Mouse (Mus musculus): ENCODE measurements at regions not wholly inside any gene's neighbourhood (a gene's known extent, or its start where the extent isn't known, plus 50 kb on each side); places are given as distances from the start of the nearest gene placed in this dataset.

DNA sequence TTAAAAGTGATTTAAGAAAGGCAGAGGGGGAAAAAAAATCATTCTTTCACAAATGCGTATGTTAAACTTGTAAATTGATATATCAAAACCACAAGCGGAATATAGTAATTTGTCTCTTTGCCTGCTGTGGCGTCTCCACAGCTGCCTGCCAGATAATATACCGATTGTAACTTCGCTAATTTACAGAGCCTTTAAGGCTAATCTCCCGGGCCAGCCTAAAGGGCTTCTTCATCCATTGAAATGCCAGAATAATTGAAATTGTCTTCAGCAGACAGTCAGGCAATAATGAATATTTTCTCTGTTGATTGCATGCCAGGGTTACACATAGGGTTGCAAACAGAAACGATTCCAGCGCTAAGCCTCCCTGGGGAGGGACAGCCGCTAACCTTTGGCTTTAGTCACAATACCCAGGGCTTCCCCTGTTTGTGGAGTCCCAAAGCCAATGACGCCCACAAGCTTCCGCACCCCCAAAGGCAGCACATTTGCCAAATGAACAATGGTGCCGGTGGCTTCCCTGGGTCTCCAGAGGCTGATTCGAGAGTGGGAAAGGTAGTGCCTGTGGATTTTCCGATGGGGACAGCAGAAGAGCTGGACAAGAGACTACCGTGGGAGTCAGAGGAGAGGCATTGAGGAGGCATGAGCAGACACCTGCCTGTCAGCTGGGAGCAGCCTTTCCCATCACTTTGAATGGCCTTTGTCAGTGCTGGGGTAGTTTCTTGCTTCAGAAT is 248.2 kb upstream of the 4930412O13Rik start:
- H3K79me3 ChIP-seq (ENCODE audit: low read depth): no peaks in the 10 kb centered on the region
- H3K36me3 ChIP-seq (ENCODE audit: control insufficient read depth, insufficient read depth): no peaks in the 10 kb centered on the region
- TF ChIP-seq MYOG (IDR thresholded peaks at IDR 0.05; ENCODE audit: control insufficient read depth, extremely low read depth, insufficient read length) (no peak), FOSL1 (IDR thresholded peaks at IDR 0.05; ENCODE audit: insufficient read depth, low read length, poor library complexity, severe bottlenecking) (no peak), USF1 (IDR thresholded peaks at IDR 0.05; ENCODE audit: low read depth) (no peak), CTCF (IDR thresholded peaks at IDR 0.05; ENCODE audit: control insufficient read depth, insufficient read depth, insufficient read length) (no peak), MAX (IDR thresholded peaks at IDR 0.05) (no peak), MYOD1 (IDR thresholded peaks at IDR 0.05; ENCODE audit: control insufficient read depth, insufficient read length, low read depth) (no peak), CEBPB (IDR thresholded peaks at IDR 0.05; ENCODE audit: low read depth) (no peak)
- H3K79me2 ChIP-seq (ENCODE audit: control insufficient read depth, insufficient read depth): no peaks in the 10 kb centered on the region
- H3K4me3 ChIP-seq (ENCODE audit: insufficient read depth, poor library complexity, severe bottlenecking): no peak overlapping the region
- H3K27me3 ChIP-seq (ENCODE audit: control insufficient read depth, insufficient read depth, insufficient read length): no peaks in the 10 kb centered on the region
- no peak overlapping the region for H3ac ChIP-seq (ENCODE audit: control insufficient read depth, insufficient read length, low read depth)

DNA sequence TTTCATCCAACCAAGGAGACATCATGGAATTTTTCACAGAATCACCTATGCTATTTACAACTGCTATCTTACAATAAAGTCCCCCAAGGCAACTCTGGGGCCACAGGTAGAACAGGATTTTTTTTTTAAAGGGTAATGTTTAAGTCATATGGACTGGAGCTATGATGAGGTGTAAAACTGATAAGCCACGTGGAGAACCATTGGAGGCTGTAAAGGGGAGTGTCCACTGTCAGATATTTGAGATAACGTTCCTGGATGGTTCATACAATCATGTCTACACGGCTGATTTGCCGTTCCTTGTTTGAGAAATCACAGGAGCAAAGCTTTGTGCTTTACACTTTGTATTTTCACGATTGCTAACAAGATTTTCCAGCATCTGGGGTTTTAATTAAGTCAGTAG is 241.8 kb upstream of the 4930412O13Rik start:
- Histone ChIP-seq H3K36me3 (ENCODE audit: control insufficient read depth, insufficient read depth) (no peaks in the 10 kb centered on the region), H3ac (ENCODE audit: control insufficient read depth, insufficient read length, low read depth) (no peak overlapping the region), H3K79me3 (ENCODE audit: low read depth) (no peaks in the 10 kb centered on the region), H3K79me2 (ENCODE audit: control insufficient read depth, insufficient read depth) (no peaks in the 10 kb centered on the region), H3K4me3 (ENCODE audit: insufficient read depth, poor library complexity, severe bottlenecking) (no peak overlapping the region), H3K27me3 (ENCODE audit: control insufficient read depth, insufficient read depth, insufficient read length) (no peaks in the 10 kb centered on the region)
- TF ChIP-seq FOSL1 (IDR thresholded peaks at IDR 0.05; ENCODE audit: insufficient read depth, low read length, poor library complexity, severe bottlenecking) (no peak), MYOG (IDR thresholded peaks at IDR 0.05; ENCODE audit: control insufficient read depth, extremely low read depth, insufficient read length) (no peak), MYOD1 (IDR thresholded peaks at IDR 0.05; ENCODE audit: control insufficient read depth, insufficient read length, low read depth) (no peak)

GRCm38 (mm10) chr2:9641629-9642028 is 239.4 kb upstream of the 4930412O13Rik start:
- no peaks in the 10 kb centered on the region for H3K79me2 ChIP-seq (ENCODE audit: control insufficient read depth, insufficient read depth)
- H3K79me3 ChIP-seq (ENCODE audit: low read depth): no peaks in the 10 kb centered on the region
- H3ac ChIP-seq (ENCODE audit: control insufficient read depth, insufficient read length, low read depth): no peak overlapping the region
- H3K36me3 ChIP-seq (ENCODE audit: control insufficient read depth, insufficient read depth): no peaks in the 10 kb centered on the region
- no peak overlapping the region for H3K4me3 ChIP-seq (ENCODE audit: insufficient read depth, poor library complexity, severe bottlenecking)
- TF ChIP-seq MYOG (IDR thresholded peaks at IDR 0.05; ENCODE audit: control insufficient read depth, extremely low read depth, insufficient read length) (no peak), MAX (IDR thresholded peaks at IDR 0.05) (no peak), USF1 (IDR thresholded peaks at IDR 0.05; ENCODE audit: low read depth) (no peak), CEBPB (IDR thresholded peaks at IDR 0.05; ENCODE audit: low read depth) (no peak), CTCF (IDR thresholded peaks at IDR 0.05; ENCODE audit: control insufficient read depth, insufficient read depth, insufficient read length) (no peak), FOSL1 (IDR thresholded peaks at IDR 0.05; ENCODE audit: insufficient read depth, low read length, poor library complexity, severe bottlenecking) (no peak), MYOD1 (IDR thresholded peaks at IDR 0.05; ENCODE audit: control insufficient read depth, insufficient read length, low read depth) (no peak)
- H3K27me3 ChIP-seq (ENCODE audit: control insufficient read depth, insufficient read depth, insufficient read length): no peaks in the 10 kb centered on the region

DNA sequence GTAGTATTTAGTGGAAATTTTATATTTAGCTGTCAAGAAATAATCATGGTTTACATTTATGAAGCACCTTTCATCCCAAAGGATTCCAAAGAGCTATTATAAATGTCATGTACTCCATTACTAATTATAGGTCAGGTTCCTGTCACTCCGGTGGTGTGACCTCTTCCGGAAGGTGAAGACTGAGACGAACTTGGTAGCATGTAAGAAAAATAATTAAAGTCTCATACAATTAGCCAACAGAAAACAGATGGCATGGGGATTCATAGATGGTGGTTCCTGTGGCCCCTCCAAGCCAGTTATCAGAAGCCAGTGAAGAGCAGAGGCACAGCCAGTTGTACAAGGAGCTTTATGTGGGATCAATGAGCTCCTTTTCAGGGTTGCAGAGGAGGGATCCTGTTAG is 238.6 kb upstream of the 4930412O13Rik start:
- Histone ChIP-seq H3K79me3 (ENCODE audit: low read depth) (no peaks in the 10 kb centered on the region), H3K79me2 (ENCODE audit: control insufficient read depth, insufficient read depth) (no peaks in the 10 kb centered on the region)
- no peak for TF ChIP-seq FOSL1 (IDR thresholded peaks at IDR 0.05; ENCODE audit: insufficient read depth, low read length, poor library complexity, severe bottlenecking)
- no peak for TF ChIP-seq USF1 (IDR thresholded peaks at IDR 0.05; ENCODE audit: low read depth)
- no peak for TF ChIP-seq MYOG (IDR thresholded peaks at IDR 0.05; ENCODE audit: control insufficient read depth, extremely low read depth, insufficient read length)
- no peak for TF ChIP-seq MYOD1 (IDR thresholded peaks at IDR 0.05; ENCODE audit: control insufficient read depth, insufficient read length, low read depth)
- TF ChIP-seq CTCF (IDR thresholded peaks at IDR 0.05; ENCODE audit: control insufficient read depth, insufficient read depth, insufficient read length): no peak
- TF ChIP-seq CEBPB (IDR thresholded peaks at IDR 0.05; ENCODE audit: low read depth): no peak
- no peak for TF ChIP-seq MAX (IDR thresholded peaks at IDR 0.05)

DNA sequence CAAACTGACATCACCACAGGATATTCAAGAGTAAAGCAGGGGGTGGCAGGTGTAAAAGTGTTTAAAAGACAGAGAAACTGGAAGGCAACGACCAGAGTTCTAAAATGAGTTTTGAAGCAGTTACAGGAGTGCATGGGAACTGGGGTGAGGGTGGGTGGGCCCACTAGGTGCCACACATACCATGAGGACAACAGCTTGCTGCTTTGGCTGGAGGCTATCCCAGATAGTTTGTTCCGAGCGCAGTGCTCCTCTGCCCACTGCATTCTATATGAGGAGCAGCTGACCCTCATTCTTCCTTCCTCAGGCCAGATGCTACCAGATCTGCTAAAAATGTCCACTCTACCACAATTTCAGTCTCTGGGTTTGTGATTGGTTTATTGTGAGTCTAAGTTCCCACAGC is 234.6 kb upstream of the 4930412O13Rik start:
- Histone ChIP-seq H3K36me3 (ENCODE audit: control insufficient read depth, insufficient read depth) (no peaks in the 10 kb centered on the region), H3K79me3 (ENCODE audit: low read depth) (no peaks in the 10 kb centered on the region), H3ac (ENCODE audit: control insufficient read depth, insufficient read length, low read depth) (no peak overlapping the region), H3K27me3 (ENCODE audit: control insufficient read depth, insufficient read depth, insufficient read length) (no peaks in the 10 kb centered on the region), H3K4me3 (ENCODE audit: insufficient read depth, poor library complexity, severe bottlenecking) (no peak overlapping the region), H3K79me2 (ENCODE audit: control insufficient read depth, insufficient read depth) (no peaks in the 10 kb centered on the region)
- TF ChIP-seq CTCF (IDR thresholded peaks at IDR 0.05; ENCODE audit: control insufficient read depth, insufficient read depth, insufficient read length) (no peak), MYOD1 (IDR thresholded peaks at IDR 0.05; ENCODE audit: control insufficient read depth, insufficient read length, low read depth) (no peak), USF1 (IDR thresholded peaks at IDR 0.05; ENCODE audit: low read depth) (no peak), MYOG (IDR thresholded peaks at IDR 0.05; ENCODE audit: control insufficient read depth, extremely low read depth, insufficient read length) (no peak), MAX (IDR thresholded peaks at IDR 0.05) (no peak), CEBPB (IDR thresholded peaks at IDR 0.05; ENCODE audit: low read depth) (no peak), FOSL1 (IDR thresholded peaks at IDR 0.05; ENCODE audit: insufficient read depth, low read length, poor library complexity, severe bottlenecking) (no peak)

More for the DNA sequence above, 238.6 kb upstream of the 4930412O13Rik start:
- no peaks in the 10 kb centered on the region for H3K27me3 ChIP-seq (ENCODE audit: control insufficient read depth, insufficient read depth, insufficient read length)
- H3ac ChIP-seq (ENCODE audit: control insufficient read depth, insufficient read length, low read depth): no peak overlapping the region
- no peaks in the 10 kb centered on the region for H3K36me3 ChIP-seq (ENCODE audit: control insufficient read depth, insufficient read depth)
- no peak overlapping the region for H3K4me3 ChIP-seq (ENCODE audit: insufficient read depth, poor library complexity, severe bottlenecking)

Measured in C2C12 (cell line).